Mouse (Mus musculus) midbrain, embryonic 16.5 days (tissue): ENCODE measurements around the gene Yes1. TPM values are rescaled to one million over a fixed set of nuclear protein-coding genes. Genes with fewer than 3 reads are reported as not detected.
"Not testable (repeated sequence)": the region's sequence is repeated elsewhere in the genome, so short reads cannot be mapped to it uniquely, and the experiment has no call there.

Experiments
- ATAC-seq: fragments of 200-750 bp; cut with Nextera tagmentation; 2 replicates; pipeline ENCODE4 v1.8.0; 2017; ENCODE audit warnings: moderate TSS enrichment
- H3K27ac ChIP-seq: fragments of 300-500 bp; sonication (generic); 2 replicates; pipeline ENCODE4 v1.5.1; 2014; ENCODE audit warnings: mild to moderate bottlenecking, low read length, mixed read lengths
- H3K27me3 ChIP-seq: fragments of 300-500 bp; sonication (generic); 2 replicates; pipeline ENCODE4 v1.6.1; 2014; ENCODE audit warnings: low read depth, low read length, mixed read lengths; ENCODE audit not compliant: control insufficient read depth, insufficient read depth
- H3K36me3 ChIP-seq: fragments of 300-500 bp; sonication (generic); 2 replicates; pipeline ENCODE4 v1.6.1; 2014; ENCODE audit warnings: mild to moderate bottlenecking, low read length, moderate library complexity, mixed read lengths; ENCODE audit not compliant: control insufficient read depth, insufficient read depth
- H3K4me1 ChIP-seq: fragments of 300-500 bp; sonication (generic); 2 replicates; pipeline ENCODE4 v1.6.1; 2014; ENCODE audit warnings: mild to moderate bottlenecking, low read length, mixed read lengths; ENCODE audit not compliant: control insufficient read depth, insufficient read depth
- H3K4me2 ChIP-seq: fragments of 300-500 bp; sonication (generic); 2 replicates; pipeline ENCODE4 v1.6.1; 2014; ENCODE audit warnings: mild to moderate bottlenecking, low read length, mixed read lengths
- H3K4me3 ChIP-seq: fragments of 300-500 bp; sonication (generic); 2 replicates; pipeline ENCODE4 v1.5.1; 2014; ENCODE audit warnings: low read depth, mild to moderate bottlenecking, low read length, moderate library complexity, mixed read lengths
- H3K9ac ChIP-seq: fragments of 300-500 bp; sonication (generic); 2 replicates; pipeline ENCODE4 v1.6.1; 2014; ENCODE audit warnings: low read depth, low read length, mixed read lengths
- H3K9me3 ChIP-seq: fragments of 300-500 bp; sonication (generic); replicated peaks from 2 replicates; pipeline ENCODE4 v1.6.1; 2014; ENCODE audit warnings: mild to moderate bottlenecking, low read length, mixed read lengths; ENCODE audit not compliant: control insufficient read depth, poor library complexity, severe bottlenecking
- WGBS: fragments of 180-500 bp; shearing (Covaris S2); extraction: QIAGEN DNeasy Blood & Tissue Kit; methylation state at CpG from one replicate; pipeline ENCODE4 v1.1.7; 2014; 5-methylcytosine and 5-hydroxymethylcytosine counted together
- polyA plus RNA-seq: library from polyadenylated mRNA; unstranded; fragments of >200 nt; fragmentation: Nextera tagmentation; extraction: Ambion mirVana; gene quantifications from 2 replicates; pipeline ENCODE4 v1.2.1, GENCODE M21; 2015

Yes1 gene
- polyA plus RNA-seq, 1 experiment from 2014 or later = 18.6 TPM

- no peaks in the 10 kb centered on the region for H3K4me1 ChIP-seq
- no peak overlapping the region for H3K9ac ChIP-seq
- no peak overlapping the region for H3K27ac ChIP-seq
- H3K4me3 ChIP-seq = no peak overlapping the region
- no peaks in the 10 kb centered on the region for H3K36me3 ChIP-seq
- no peaks in the 10 kb centered on the region for H3K27me3 ChIP-seq
- WGBS = 94% methylated on average over 7 of the region's 7 CpGs
- H3K4me2 ChIP-seq = no peak overlapping the region
- ATAC-seq = no peak
- no peaks in the 10 kb centered on the region for H3K9me3 ChIP-seq
Measured at GRCm38 (mm10) chr5:32728300-32728699, 117.3 kb downstream of the Yes1 start.

DNA sequence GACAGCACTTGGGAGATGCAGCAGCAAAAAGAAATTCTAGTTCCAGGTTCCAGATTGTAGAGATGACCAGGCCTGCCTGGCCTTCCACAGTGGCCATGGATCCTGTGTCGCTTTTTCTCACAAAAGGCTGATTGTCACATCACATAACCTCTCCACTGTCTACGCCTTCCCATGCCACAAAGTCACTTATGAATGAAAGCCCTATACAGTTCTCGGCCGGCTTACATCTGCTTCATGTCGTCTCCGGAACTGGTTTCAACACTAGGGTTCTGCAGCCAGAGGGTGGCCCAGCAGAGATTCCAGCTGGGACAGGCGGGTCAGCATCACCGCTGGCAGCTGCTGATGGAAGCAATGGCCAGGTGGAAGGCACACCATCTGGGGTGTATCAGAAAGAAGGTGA, 117.9 kb downstream of the Yes1 start:
- Histone ChIP-seq H3K4me1 (no peaks in the 10 kb centered on the region), H3K9ac (no peak overlapping the region), H3K27me3 (no peaks in the 10 kb centered on the region), H3K4me2 (no peak overlapping the region), H3K9me3 (no peaks in the 10 kb centered on the region), H3K4me3 (no peak overlapping the region), H3K27ac (no peak overlapping the region), H3K36me3 (no peaks in the 10 kb centered on the region)
- no peak for ATAC-seq
- WGBS = 95% methylated on average over 8 of the region's 8 CpGs

- ATAC-seq = peak; percentile 52; the same call in 1 of the 2 replicates
Measured at GRCm38 (mm10) chr5:32733892-32734291, 122.9 kb downstream of the Yes1 start.

DNA sequence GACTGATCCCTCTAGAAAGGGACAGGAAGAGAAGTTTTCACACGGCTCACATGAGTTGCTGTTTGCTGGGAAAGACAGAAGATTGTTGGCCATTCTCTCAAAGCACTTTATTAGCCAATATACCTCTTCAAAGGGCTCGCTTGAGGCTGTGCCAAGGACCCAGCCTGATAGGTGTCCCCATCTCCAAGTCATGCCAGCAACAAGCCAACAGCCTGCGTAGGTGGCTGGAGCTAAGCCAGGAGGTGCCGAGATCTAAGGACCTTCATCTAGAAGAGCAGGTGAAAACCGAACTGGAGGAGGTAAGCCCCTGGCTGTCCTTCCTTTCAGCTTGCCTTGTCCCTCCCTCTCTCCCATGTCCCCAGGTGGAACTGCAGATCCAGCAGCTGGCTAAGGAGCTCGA, 124.8 kb downstream of the Yes1 start:
- no peaks in the 10 kb centered on the region for H3K4me1 ChIP-seq
- H3K9ac ChIP-seq = no peak overlapping the region
- H3K27ac ChIP-seq = no peak overlapping the region
- H3K4me3 ChIP-seq = no peak overlapping the region
- H3K27me3 ChIP-seq = no peaks in the 10 kb centered on the region
- ATAC-seq = no peak
- H3K9me3 ChIP-seq = no peaks in the 10 kb centered on the region
- 90% methylated on average over 5 of the region's 6 CpGs for WGBS
- no peak overlapping the region for H3K4me2 ChIP-seq
- H3K36me3 ChIP-seq = no peaks in the 10 kb centered on the region

More at GRCm38 (mm10) chr5:32733892-32734291, 122.9 kb downstream of the Yes1 start:
- not testable (repeated sequence) for H3K27ac ChIP-seq, H3K9me3 ChIP-seq, H3K27me3 ChIP-seq, H3K4me1 ChIP-seq, H3K9ac ChIP-seq, H3K4me2 ChIP-seq, H3K4me3 ChIP-seq, H3K36me3 ChIP-seq
- WGBS = 95% methylated on average over 6 of the region's 6 CpGs

Other genes with a start within 250 kb of the Yes1 start
- gene Ppp1cb, start 152.3 kb upstream of the Yes1 start, polyA plus RNA-seq = 208 TPM in 2 replicates
- 107 and 109 TPM in 2 replicates for gene Pisd, start 174.5 kb downstream of the Yes1 start, polyA plus RNA-seq
- gene Gm20671, start 215.9 kb downstream of the Yes1 start, polyA plus RNA-seq = not detected in 2 replicates
- gene Prr14l, start 243.1 kb downstream of the Yes1 start, polyA plus RNA-seq = 8.7 and 14.7 TPM in 2 replicates